10 mouse cellular contexts compared by ENCODE assay signal in genomic region chr11:61091642-61092262, GRCm38 (mm10).
DNase-seq lines count a peak whose midpoint lies in the region; TF ChIP-seq lines count a peak whose summit lies in the region.
"Had no signal": no experiment of that assay in that cellular context is flagged by ENCODE, and none has a peak within 500 bp of the region (broad histone marks: within the 10 kb centered on the region; RNA-seq: fewer than 3 reads in every experiment).

No protein-coding gene starts in this region.

- H3K4me3 ChIP-seq in E14TG2a.4 (replicated peaks; ENCODE audit: low read length): no peak overlapping the region
- H3K4me3 ChIP-seq: liver, embryonic 15.5 days had no signal

- peak; percentile 85 to 87 for DNase-seq in cerebellum, adult 18-20 months
- DNase-seq in cerebellum, adult 11-12 months: no peak
- DNase-seq in c-Kit-positive CD71-positive TER-119-positive erythroid progenitor cells, embryonic 14.5 days (ENCODE audit: low spot score): peak; percentile 56
- peak; percentile 33 to 71 for DNase-seq in frontal cortex, postnatal 14 days (ENCODE audit: low spot score in 2 of 2)
- peak; percentile 67 to 91 for DNase-seq in kidney, postnatal 36 days
- peak; percentile 84 for DNase-seq in lung, postnatal 10 days
- peak; percentile 81 to 90 for DNase-seq in right cerebral cortex, postnatal 10 days (ENCODE audit: low spot score in 2 of 2)

- H3K4me1 ChIP-seq in E14TG2a.4 (replicated peaks; ENCODE audit: low read depth, low read length): peaks cover 6% of the 10 kb centered on the region; the same call in 1 of the 2 replicates
- H3K4me1 ChIP-seq: liver, embryonic 15.5 days had no signal

- no peaks in the 10 kb centered on the region for H3K9me3 ChIP-seq in E14TG2a.4 (ENCODE audit: low read length)
- H3K9me3 ChIP-seq: G1E; liver, embryonic 15.5 days had no signal

- H3K27me3 ChIP-seq in E14TG2a.4 (ENCODE audit: insufficient read depth, low read length): no peaks in the 10 kb centered on the region

- peak; percentile 52 for TF ChIP-seq CTCF in E14TG2a.4 (conservative IDR thresholded peaks at IDR 0.05; ENCODE audit: low read length)

- H3K36me3 ChIP-seq in E14TG2a.4 (ENCODE audit: insufficient read depth, low read length): no peaks in the 10 kb centered on the region
- H3K36me3 ChIP-seq: G1E; liver, embryonic 15.5 days had no signal
